Mouse (Mus musculus) embryonic facial prominence, embryonic 12.5 days (tissue): ENCODE measurements at regions not wholly inside any gene's neighbourhood (a gene's known extent, or its start where the extent isn't known, plus 50 kb on each side); places are given as distances from the start of the nearest gene placed in this dataset.
A peak's percentile ranks its signal among the peaks of the same experiment; 100 is the strongest.

Source experiments
- ATAC-seq: fragments of 200-750 bp; cut with Nextera tagmentation; 2 replicates; pipeline ENCODE4 v1.8.0; 2017; ENCODE audit not compliant: insufficient number of reproducible peaks, insufficient read depth, low FRiP score, low TSS enrichment
- H3K27ac ChIP-seq: fragments of 300-500 bp; sonication (generic); 2 replicates; pipeline ENCODE4 v1.5.1; 2016; ENCODE audit warnings: mild to moderate bottlenecking
- H3K27me3 ChIP-seq: fragments of 300-500 bp; sonication (generic); 2 replicates; pipeline ENCODE4 v1.6.1; 2016; ENCODE audit warnings: mild to moderate bottlenecking, moderate library complexity
- H3K36me3 ChIP-seq: fragments of 300-500 bp; sonication (generic); 2 replicates; pipeline ENCODE4 v1.6.1; 2016; ENCODE audit warnings: mild to moderate bottlenecking
- H3K4me1 ChIP-seq: fragments of 300-500 bp; sonication (generic); 2 replicates; pipeline ENCODE4 v1.6.1; 2016
- H3K4me2 ChIP-seq: fragments of 300-500 bp; sonication (generic); replicated peaks from 2 replicates; pipeline ENCODE4 v1.6.1; 2016; ENCODE audit warnings: mild to moderate bottlenecking, moderate library complexity
- H3K4me3 ChIP-seq: fragments of 300-500 bp; sonication (generic); 2 replicates; pipeline ENCODE4 v1.5.1; 2016; ENCODE audit warnings: mild to moderate bottlenecking
- H3K9ac ChIP-seq: fragments of 300-500 bp; sonication (generic); 2 replicates; pipeline ENCODE4 v1.6.1; 2016; ENCODE audit warnings: mild to moderate bottlenecking, moderate library complexity
- H3K9me3 ChIP-seq: fragments of 300-500 bp; sonication (generic); 2 replicates; pipeline ENCODE4 v1.6.1; 2016; ENCODE audit warnings: mild to moderate bottlenecking, moderate library complexity
- WGBS: fragments of 180-500 bp; shearing (Covaris S2); methylation state at CpG from one replicate; pipeline ENCODE4 v1.1.7; 2016; 5-methylcytosine and 5-hydroxymethylcytosine counted together

DNA sequence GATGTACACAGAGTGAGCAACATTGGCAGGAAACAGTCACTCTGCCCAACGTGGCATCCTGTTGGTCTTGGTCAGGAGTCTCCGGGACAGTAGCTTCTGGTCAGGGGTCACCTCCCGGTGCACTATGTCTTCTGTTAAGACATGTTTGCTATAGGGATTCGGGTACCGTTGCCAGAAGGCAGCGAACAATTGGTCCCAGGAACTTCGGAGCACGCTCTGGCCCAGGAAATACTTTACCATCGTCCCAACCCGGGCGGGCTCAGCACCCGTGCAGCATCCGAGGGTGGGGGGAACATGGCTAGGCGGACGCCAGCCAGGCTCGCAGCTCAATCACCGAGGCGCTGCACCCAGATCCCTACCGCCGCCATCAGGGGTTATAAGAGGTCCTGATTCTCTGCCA lies 80.6 kb upstream of the Adam23 start:
- H3K4me3 ChIP-seq = no peak overlapping the region

DNA sequence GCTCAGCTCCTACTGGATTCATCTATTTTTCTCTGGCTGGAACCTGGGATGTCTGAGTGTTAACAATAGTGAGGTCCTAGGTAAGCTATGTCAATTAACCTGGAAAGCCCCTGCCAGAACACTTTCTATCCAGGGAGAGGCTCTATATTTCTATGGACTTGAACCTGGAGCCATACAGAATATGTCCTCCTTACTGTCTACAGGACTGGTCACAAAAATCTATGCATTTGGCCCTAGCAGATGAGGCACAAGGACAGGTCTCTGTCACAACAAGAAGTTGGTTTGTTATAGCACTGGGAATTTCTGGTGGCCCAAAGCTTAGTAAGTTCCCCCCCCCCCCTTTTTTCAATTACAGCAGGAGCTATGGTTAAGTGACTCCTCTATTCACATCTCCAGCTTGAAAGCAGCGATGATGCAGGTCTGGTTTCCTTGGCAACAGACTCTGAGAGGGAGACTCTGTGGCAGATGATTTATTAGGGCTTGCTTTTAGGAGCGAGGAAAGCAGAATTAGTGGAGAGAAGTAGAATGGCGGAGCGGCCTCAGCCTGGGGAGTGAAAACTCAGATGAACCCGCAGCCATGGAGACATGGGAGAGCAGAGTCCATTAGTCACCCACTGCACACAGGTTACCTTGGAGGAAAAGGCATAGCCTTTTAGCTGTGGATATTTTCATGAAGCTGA lies 77.9 kb upstream of the Adam23 start:
- no peak for ATAC-seq
- H3K27ac ChIP-seq = no peak overlapping the region
- H3K4me1 ChIP-seq = no peaks in the 10 kb centered on the region; the same call in 1 of the 2 replicates
- no peak overlapping the region for H3K4me3 ChIP-seq
- H3K9ac ChIP-seq = no peak overlapping the region
- no peaks in the 10 kb centered on the region for H3K36me3 ChIP-seq
- WGBS = 52% methylated on average over 5 of the region's 5 CpGs
- no peaks in the 10 kb centered on the region for H3K27me3 ChIP-seq
- no peaks in the 10 kb centered on the region for H3K9me3 ChIP-seq
- no peak overlapping the region for H3K4me2 ChIP-seq

More for the DNA sequence above, 80.6 kb upstream of the Adam23 start:
- H3K9ac ChIP-seq = no peak overlapping the region
- no peaks in the 10 kb centered on the region for H3K27me3 ChIP-seq
- 0 out of 2 replicates have a peak, but pooled peaks have one; percentile 67 for ATAC-seq
- H3K9me3 ChIP-seq = no peaks in the 10 kb centered on the region
- no peak overlapping the region for H3K4me2 ChIP-seq
- H3K4me1 ChIP-seq = no peaks in the 10 kb centered on the region; the same call in 1 of the 2 replicates
- no peak overlapping the region for H3K27ac ChIP-seq
- WGBS = 95% methylated on average over 20 of the region's 20 CpGs
- H3K36me3 ChIP-seq = no peaks in the 10 kb centered on the region

DNA sequence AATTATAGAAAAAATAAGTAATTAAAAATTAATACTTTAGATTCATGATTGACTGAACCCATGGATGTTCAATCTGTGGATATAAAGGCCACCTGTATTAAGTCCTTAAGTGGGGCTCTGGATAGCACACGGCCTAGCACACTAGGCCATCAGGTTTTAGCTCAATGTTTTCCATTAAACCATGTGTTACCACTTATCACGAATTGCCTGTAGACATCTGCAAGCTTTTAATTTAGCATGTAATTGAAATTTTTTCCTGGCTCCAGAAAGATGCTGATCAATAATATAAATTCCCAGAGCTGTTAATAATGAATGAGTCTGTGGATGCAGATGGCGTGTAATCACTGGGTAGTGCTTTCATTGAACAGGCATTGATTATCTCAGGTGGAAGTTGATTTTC lies 76.8 kb upstream of the Adam23 start:
- Histone ChIP-seq H3K36me3 (no peaks in the 10 kb centered on the region), H3K9me3 (no peaks in the 10 kb centered on the region), H3K27me3 (no peaks in the 10 kb centered on the region), H3K4me3 (no peak overlapping the region), H3K4me2 (no peak overlapping the region), H3K9ac (no peak overlapping the region), H3K27ac (no peak overlapping the region), H3K4me1 (no peaks in the 10 kb centered on the region; the same call in 1 of the 2 replicates)
- no peak for ATAC-seq
- 39% methylated on average over 3 of the region's 3 CpGs for WGBS

DNA sequence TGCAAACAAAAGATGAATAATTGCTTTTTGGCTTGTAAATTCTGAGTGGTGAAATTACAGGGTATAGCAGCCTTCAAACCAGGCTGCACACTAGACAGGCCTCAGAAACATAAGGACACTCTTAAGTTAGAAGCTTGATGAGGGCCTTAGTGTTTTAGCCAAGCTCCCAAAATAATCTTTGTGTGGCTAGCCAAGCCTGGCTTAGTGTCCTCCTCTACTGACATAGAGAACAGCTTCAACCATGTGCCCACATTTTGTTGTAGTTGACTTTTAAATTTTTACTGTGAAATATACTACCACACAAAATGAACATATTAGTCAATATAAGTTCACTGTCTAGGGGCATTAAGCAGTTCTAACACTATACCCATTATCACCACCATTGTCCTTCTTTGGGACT lies 76.1 kb upstream of the Adam23 start:
- no peak overlapping the region for H3K4me2 ChIP-seq
- H3K4me3 ChIP-seq = no peak overlapping the region
- H3K9me3 ChIP-seq = no peaks in the 10 kb centered on the region
- H3K36me3 ChIP-seq = no peaks in the 10 kb centered on the region
- no peak for ATAC-seq
- H3K27ac ChIP-seq = no peak overlapping the region
- H3K27me3 ChIP-seq = no peaks in the 10 kb centered on the region
- H3K9ac ChIP-seq = no peak overlapping the region
- no peaks in the 10 kb centered on the region; the same call in 1 of the 2 replicates for H3K4me1 ChIP-seq

DNA sequence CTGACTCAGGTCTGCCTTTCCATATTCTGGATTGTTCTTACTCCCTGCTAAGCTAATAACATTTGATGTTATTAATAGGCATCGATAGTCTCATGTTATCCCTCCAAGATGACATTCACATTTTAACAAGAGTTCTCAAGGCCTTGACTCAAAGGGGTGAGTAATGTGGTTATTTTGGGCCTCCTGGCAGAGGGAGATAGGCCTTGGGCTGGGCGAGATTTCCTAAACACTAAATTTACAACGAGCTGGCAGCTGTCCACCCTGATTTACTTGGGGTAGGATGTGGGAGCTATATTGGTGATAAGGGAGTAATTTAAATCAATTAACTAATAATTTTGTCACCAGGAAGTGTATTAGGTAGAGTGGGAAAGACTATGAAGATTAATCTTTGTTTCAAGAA lies 62.6 kb upstream of the Adam23 start:
- no peak overlapping the region for H3K9ac ChIP-seq
- WGBS = 90% methylated on average over 3 of the region's 3 CpGs
- ATAC-seq = no peak

DNA sequence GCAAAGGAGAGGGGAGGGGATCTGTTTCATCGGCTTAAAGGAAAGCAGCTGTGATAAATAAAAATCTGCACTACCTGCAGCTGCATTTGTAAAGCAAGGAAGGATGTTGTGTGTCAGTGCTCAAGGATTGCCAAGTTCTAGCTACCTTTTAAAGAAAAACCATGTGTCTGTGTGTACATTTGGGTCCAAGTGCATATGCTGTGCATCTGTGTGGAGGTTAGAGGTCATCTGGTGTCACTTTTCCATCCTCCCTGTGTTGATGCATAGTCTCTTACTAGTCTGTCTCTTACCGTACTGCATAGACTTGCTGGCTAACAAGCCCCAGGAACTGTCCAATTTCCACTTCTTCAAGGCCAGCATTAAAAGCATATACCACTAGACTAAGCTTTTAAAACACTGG lies 60.6 kb upstream of the Adam23 start:
- Histone ChIP-seq H3K36me3 (no peaks in the 10 kb centered on the region), H3K4me3 (no peak overlapping the region), H3K27ac (no peak overlapping the region), H3K9ac (no peak overlapping the region), H3K27me3 (no peaks in the 10 kb centered on the region), H3K4me2 (no peak overlapping the region), H3K4me1 (peaks cover 4% of the 10 kb centered on the region; the same call in 1 of the 2 replicates), H3K9me3 (no peaks in the 10 kb centered on the region)
- no peak; the same call in 1 of the 2 replicates for ATAC-seq
- WGBS = 18% methylated on average over 2 of the region's 2 CpGs

More for the DNA sequence above, 62.6 kb upstream of the Adam23 start:
- Histone ChIP-seq H3K27me3 (no peaks in the 10 kb centered on the region), H3K4me3 (no peak overlapping the region), H3K4me1 (peaks cover 4% of the 10 kb centered on the region; the same call in 1 of the 2 replicates), H3K27ac (no peak overlapping the region), H3K4me2 (no peak overlapping the region), H3K36me3 (no peaks in the 10 kb centered on the region), H3K9me3 (no peaks in the 10 kb centered on the region)

DNA sequence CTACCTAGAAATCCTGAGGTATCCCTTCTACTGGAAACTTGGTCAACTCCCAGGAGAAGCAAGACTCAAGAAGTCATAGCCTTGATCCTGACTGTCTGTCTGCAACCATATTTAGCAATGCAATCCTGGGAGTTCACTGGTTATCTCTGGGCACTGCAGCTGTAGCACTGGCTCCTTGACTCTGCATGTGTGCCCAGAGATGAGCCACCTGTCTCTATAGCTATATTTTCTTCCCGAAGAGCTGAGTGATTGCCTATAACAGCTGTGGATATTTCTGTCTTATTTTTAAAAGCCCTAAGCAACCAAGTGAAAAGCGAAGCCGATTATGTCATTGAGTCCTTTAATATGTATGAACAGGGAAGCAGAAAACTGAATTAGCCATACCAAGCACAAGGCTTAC lies 50.3 kb upstream of the Adam23 start:
- no peak overlapping the region for H3K4me3 ChIP-seq
- H3K9ac ChIP-seq = no peak overlapping the region
- H3K4me1 ChIP-seq = no peaks in the 10 kb centered on the region
- H3K9me3 ChIP-seq = no peaks in the 10 kb centered on the region
- WGBS = 73% methylated on average over 3 of the region's 3 CpGs
- H3K36me3 ChIP-seq = no peaks in the 10 kb centered on the region
- no peaks in the 10 kb centered on the region for H3K27me3 ChIP-seq
- H3K4me2 ChIP-seq = no peak overlapping the region
- no peak for ATAC-seq
- no peak overlapping the region for H3K27ac ChIP-seq
